33 mouse cellular contexts compared by ENCODE assay signal in genomic region chr14:121708244-121708643, GRCm38 (mm10).
DNase-seq lines count a peak whose midpoint lies in the region; ATAC-seq lines count a peak whose summit lies in the region.
"Had no signal": no experiment of that assay in that cellular context is flagged by ENCODE, and none has a peak within 500 bp of the region (broad histone marks: within the 10 kb centered on the region; RNA-seq: fewer than 3 reads in every experiment).

No protein-coding gene starts in this region.

- peak; percentile 65; the same call in 1 of the 2 replicates for ATAC-seq in hindbrain, embryonic 14.5 days (ENCODE audit: low FRiP score)
- ATAC-seq in hindbrain, embryonic 13.5 days (ENCODE audit: low FRiP score), result no peak
- no peak; the same call in 1 of the 2 replicates for ATAC-seq in forebrain, embryonic 14.5 days
- no peak for ATAC-seq in kidney, embryonic 15.5 days (replicated peaks; ENCODE audit: low FRiP score)
- ATAC-seq: activated CD4-positive, CD25-positive, alpha-beta regulatory T cell, adult 4 months; CD4-positive, CD25-positive, alpha-beta regulatory T cell, adult 4 months had no signal

- H3K27me3 ChIP-seq in hindbrain, embryonic 14.5 days (ENCODE audit: control insufficient read depth, insufficient read depth, low read length), result no peaks in the 10 kb centered on the region
- H3K27me3 ChIP-seq in hindbrain, embryonic 13.5 days, result no peaks in the 10 kb centered on the region
- no peaks in the 10 kb centered on the region for H3K27me3 ChIP-seq in forebrain, embryonic 14.5 days (replicated peaks; ENCODE audit: control insufficient read depth, insufficient read depth, low read length)
- no peaks in the 10 kb centered on the region for H3K27me3 ChIP-seq in kidney, embryonic 15.5 days
- H3K27me3 ChIP-seq: hindbrain, embryonic 15.5 days; lung, embryonic 15.5 days; neural tube, embryonic 15.5 days had no signal

- H3K36me3 ChIP-seq in hindbrain, embryonic 14.5 days (replicated peaks; ENCODE audit: control insufficient read depth, insufficient read depth), result no peaks in the 10 kb centered on the region
- no peaks in the 10 kb centered on the region for H3K36me3 ChIP-seq in hindbrain, embryonic 13.5 days
- H3K36me3 ChIP-seq in forebrain, embryonic 14.5 days (ENCODE audit: control insufficient read depth, insufficient read depth, low read length), result no peaks in the 10 kb centered on the region
- H3K36me3 ChIP-seq in kidney, embryonic 15.5 days, result no peaks in the 10 kb centered on the region
- H3K36me3 ChIP-seq: hindbrain, embryonic 15.5 days; limb, embryonic 13.5 days; lung, embryonic 15.5 days; neural tube, embryonic 15.5 days had no signal

- H3K9ac ChIP-seq in hindbrain, embryonic 14.5 days, result no peak overlapping the region
- no peak overlapping the region for H3K9ac ChIP-seq in hindbrain, embryonic 13.5 days
- H3K9ac ChIP-seq in forebrain, embryonic 14.5 days (ENCODE audit: low read length), result no peak overlapping the region
- H3K9ac ChIP-seq in kidney, embryonic 15.5 days, result no peak overlapping the region
- H3K9ac ChIP-seq: hindbrain, embryonic 15.5 days; limb, embryonic 13.5 days; lung, embryonic 15.5 days; neural tube, embryonic 15.5 days had no signal

- no peak overlapping the region for H3K27ac ChIP-seq in hindbrain, embryonic 14.5 days
- no peak overlapping the region for H3K27ac ChIP-seq in hindbrain, embryonic 13.5 days
- H3K27ac ChIP-seq in forebrain, embryonic 14.5 days (ENCODE audit: low read depth, low read length), result no peak overlapping the region
- no peak overlapping the region for H3K27ac ChIP-seq in kidney, embryonic 15.5 days
- H3K27ac ChIP-seq: gastrocnemius, adult 2 months; kidney, postnatal 0 days; limb, embryonic 13.5 days; lung, embryonic 15.5 days; neural tube, embryonic 15.5 days; stomach, postnatal 0 days had no signal

- H3K9me3 ChIP-seq in hindbrain, embryonic 14.5 days (ENCODE audit: control insufficient read depth, low read length), result no peaks in the 10 kb centered on the region
- H3K9me3 ChIP-seq in hindbrain, embryonic 13.5 days, result no peaks in the 10 kb centered on the region
- no peaks in the 10 kb centered on the region for H3K9me3 ChIP-seq in forebrain, embryonic 14.5 days (replicated peaks; ENCODE audit: control insufficient read depth, low read length)
- no peaks in the 10 kb centered on the region for H3K9me3 ChIP-seq in kidney, embryonic 15.5 days (replicated peaks)
- H3K9me3 ChIP-seq: hindbrain, embryonic 15.5 days; limb, embryonic 13.5 days; lung, embryonic 15.5 days; megakaryocyte, embryonic 14.5 days; neural tube, embryonic 15.5 days had no signal

- H3K4me1 ChIP-seq in hindbrain, embryonic 14.5 days (replicated peaks; ENCODE audit: control insufficient read depth, insufficient read depth, low read length), result peaks cover 10% of the 10 kb centered on the region; the same call in 1 of the 2 replicates
- peaks cover 14% of the 10 kb centered on the region for H3K4me1 ChIP-seq in hindbrain, embryonic 13.5 days (replicated peaks)
- peaks cover 8% of the 10 kb centered on the region for H3K4me1 ChIP-seq in forebrain, embryonic 14.5 days (ENCODE audit: control insufficient read depth, insufficient read depth, low read length)
- peaks cover 45% of the 10 kb centered on the region for H3K4me1 ChIP-seq in kidney, embryonic 15.5 days

- 19% methylated on average over 2 of the region's 2 CpGs for WGBS in hindbrain, embryonic 14.5 days
- 21% methylated on average over 2 of the region's 2 CpGs for WGBS in hindbrain, embryonic 13.5 days
- WGBS in forebrain, embryonic 14.5 days, result 2% methylated on average over 2 of the region's 2 CpGs
- WGBS in kidney, embryonic 15.5 days, result 66% methylated on average over 2 of the region's 2 CpGs

- H3K4me3 ChIP-seq in hindbrain, embryonic 14.5 days (replicated peaks; ENCODE audit: low read length), result no peak overlapping the region
- H3K4me3 ChIP-seq in hindbrain, embryonic 13.5 days, result no peak overlapping the region
- H3K4me3 ChIP-seq in forebrain, embryonic 14.5 days (ENCODE audit: low read depth, low read length), result no peak overlapping the region
- H3K4me3 ChIP-seq in kidney, embryonic 15.5 days (replicated peaks), result no peak overlapping the region
- H3K4me3 ChIP-seq: gastrocnemius, adult 2 months; hindbrain, embryonic 15.5 days; limb, embryonic 13.5 days; lung, embryonic 15.5 days; megakaryocyte, embryonic 14.5 days; neural tube, embryonic 15.5 days had no signal

- H3K4me2 ChIP-seq in hindbrain, embryonic 14.5 days (replicated peaks), result no peak overlapping the region
- no peak overlapping the region for H3K4me2 ChIP-seq in hindbrain, embryonic 13.5 days
- no peak overlapping the region for H3K4me2 ChIP-seq in forebrain, embryonic 14.5 days (ENCODE audit: low read length)
- H3K4me2 ChIP-seq in kidney, embryonic 15.5 days, result no peak overlapping the region
- H3K4me2 ChIP-seq: heart, embryonic 11.5 days; hindbrain, embryonic 15.5 days; limb, embryonic 13.5 days; liver, embryonic 11.5 days; lung, embryonic 15.5 days; neural tube, embryonic 15.5 days had no signal

- DNase-seq in hindbrain, embryonic 14.5 days (ENCODE audit: low spot score), result no peak
- peak; percentile 64 for DNase-seq in retina, postnatal 1 day
- DNase-seq in retina, embryonic 14.5 days (ENCODE audit: low spot score), result no peak
- peak; percentile 51 for DNase-seq in forebrain, embryonic 14.5 days (ENCODE audit: low spot score)
- DNase-seq in kidney, adult 11 months, result no peak
- DNase-seq: adrenal gland, adult 2 months; adrenal gland, postnatal 36 days; cerebellum, adult 9-10 months; cerebellum, postnatal 36 days; gastrocnemius, adult 2 months; gastrocnemius, postnatal 36 days; heart, adult 18-20 months; heart, postnatal 36 days; kidney, adult 2 months; kidney, postnatal 4 days; lung, postnatal 4 days; right cerebral cortex, adult 18-20 months; spleen, adult 18-20 months; thymus, adult 18-20 months; thymus, postnatal 4 days had no signal

Comparison
In these comparisons a context has a peak if more than half of its experiments do, and no peak if none do; other contexts are left out.
1. DNase-seq: peak in retina, postnatal 1 day (single experiment) and forebrain, embryonic 14.5 days (single experiment); none in hindbrain, embryonic 14.5 days (single experiment), retina, embryonic 14.5 days (single experiment) and kidney, adult 11 months (single experiment).